Mouse (Mus musculus): Measurements from ENCODE around the gene Dnah3.

- TF ChIP-seq CTCF (IDR thresholded peaks at IDR 0.05; ENCODE audit: control insufficient read depth, insufficient read depth, insufficient replicate concordance, low read depth, low read length) (no peak), POLR2A (IDR thresholded peaks at IDR 0.05; ENCODE audit: control insufficient read depth, low read depth, low read length) (no peak)
Measured at GRCm38 (mm10) chr7:119954047-119954446, 141.0 kb downstream of the Dnah3 start.

All from testis, adult 2 months (tissue).